Comparison of ENCODE assay signal across 23 mouse cellular contexts in the genomic region with DNA sequence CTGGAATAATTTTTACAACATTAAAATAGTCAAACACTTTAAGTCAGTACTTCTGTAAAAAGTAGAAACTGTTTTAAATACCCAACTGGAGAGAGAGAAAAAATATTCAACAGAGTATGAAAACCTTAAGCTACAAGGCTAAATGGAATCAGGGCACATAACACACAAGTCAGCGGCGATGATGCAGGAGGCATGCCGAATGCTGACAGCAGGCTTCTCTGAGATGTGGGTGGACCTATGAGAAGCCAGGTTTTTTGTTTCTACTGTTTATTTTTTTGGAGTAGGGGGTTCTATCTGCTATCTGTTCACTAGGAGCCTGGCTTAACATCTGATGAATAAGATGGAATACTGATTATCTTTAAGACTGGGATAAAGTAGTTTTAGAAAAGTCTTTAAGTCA.
"Had no signal": no experiment of that assay in that cellular context is flagged by ENCODE, and none has a peak within 500 bp of the region (broad histone marks: within the 10 kb centered on the region; RNA-seq: fewer than 3 reads in every experiment).

No protein-coding gene starts in this region.

- H3K4me3 ChIP-seq: heart, adult 2 months; heart, embryonic 13.5 days; heart, embryonic 15.5 days; hindbrain, embryonic 13.5 days; hindbrain, embryonic 15.5 days; kidney, embryonic 15.5 days; limb, embryonic 13.5 days; limb, embryonic 15.5 days; liver, embryonic 12.5 days had no signal

- DNase-seq: forebrain, postnatal 0 days; gastrocnemius, postnatal 10 days; gastrocnemius, postnatal 36 days; heart, adult 11 months; heart, adult 2 months; heart, postnatal 14 days; heart, postnatal 36 days; kidney, adult 11 months; kidney, adult 2 months; kidney, adult 9 months; kidney, postnatal 14 days; kidney, postnatal 36 days; left cerebral cortex, postnatal 4 days had no signal

- H3K27ac ChIP-seq: heart, adult 2 months; heart, embryonic 15.5 days; hindbrain, embryonic 13.5 days; hindbrain, embryonic 15.5 days; hindbrain, postnatal 0 days; limb, embryonic 13.5 days; liver, embryonic 12.5 days; liver, embryonic 14.5 days had no signal
